Mouse (Mus musculus) cerebellum, adult 2 months (tissue): ENCODE measurements around the gene Dctn2.

Source experiments
- CTCF ChIP-seq: fragments of 200-500 bp; IDR thresholded peaks from 2 replicates; pipeline ENCODE4 v1.5.1; 2011; ENCODE audit warnings: low read depth, mild to moderate bottlenecking, control low read depth, low read length, moderate library complexity, borderline replicate concordance; ENCODE audit not compliant: insufficient read depth
- POLR2A ChIP-seq: fragments of 200-500 bp; IDR thresholded peaks from 2 replicates; pipeline ENCODE4 v1.6.1; 2011; ENCODE audit warnings: low read length, control low read depth, borderline replicate concordance; ENCODE audit not compliant: insufficient read depth

GRCm38 (mm10) chr10:127293590-127294113 lies 27.5 kb downstream of the Dctn2 start:
- TF ChIP-seq CTCF (no peak), POLR2A (no peak)
